Mouse (Mus musculus): ENCODE results near the gene Rae1.
A peak's percentile ranks its signal among the peaks of the same experiment; 100 is the strongest.

Gene Rae1

GRCm38 (mm10) chr2:172999630-173000284 is at the start of gene Rae1:
Rae1 (plus strand) TSS chr2:173000117.
- Histone ChIP-seq H3K36me3 (ENCODE audit: insufficient read depth, low read length) (peaks cover 34% of the 10 kb centered on the region), H3K4me3 (replicated peaks; ENCODE audit: low read length) (peak within 1 kb of the TSS; percentile 90), H3K4me1 (replicated peaks; ENCODE audit: low read depth, low read length) (peaks cover 42% of the 10 kb centered on the region), H3K9me3 (ENCODE audit: low read length) (no peaks in the 10 kb centered on the region), H3K27me3 (ENCODE audit: insufficient read depth, low read length) (no peaks in the 10 kb centered on the region)
- peak; percentile 90 for TF ChIP-seq CTCF (conservative IDR thresholded peaks at IDR 0.05; ENCODE audit: low read length)
- no peak for TF ChIP-seq NANOG (IDR thresholded peaks at IDR 0.05; ENCODE audit: borderline replicate concordance, low read length)
- no peak for TF ChIP-seq POU5F1 (IDR thresholded peaks at IDR 0.05; ENCODE audit: borderline replicate concordance, low read length)

GRCm38 (mm10) chr2:172950119-172950676 is 49.7 kb upstream of the Rae1 start:
- H3K4me1 ChIP-seq (replicated peaks; ENCODE audit: low read depth, low read length): peaks cover 8% of the 10 kb centered on the region
- peaks cover 41% of the 10 kb centered on the region for H3K27me3 ChIP-seq (ENCODE audit: insufficient read depth, low read length)
- no peak overlapping the region for H3K4me3 ChIP-seq (replicated peaks; ENCODE audit: low read length)
- no peaks in the 10 kb centered on the region for H3K36me3 ChIP-seq (ENCODE audit: insufficient read depth, low read length)
- peaks cover 6% of the 10 kb centered on the region for H3K9me3 ChIP-seq (ENCODE audit: low read length)
- TF ChIP-seq POU5F1 (IDR thresholded peaks at IDR 0.05; ENCODE audit: borderline replicate concordance, low read length): no peak
- TF ChIP-seq CTCF (conservative IDR thresholded peaks at IDR 0.05; ENCODE audit: low read length): no peak
- TF ChIP-seq NANOG (IDR thresholded peaks at IDR 0.05; ENCODE audit: borderline replicate concordance, low read length): no peak

- Histone ChIP-seq H3K36me3 (ENCODE audit: insufficient read depth, low read length) (no peaks in the 10 kb centered on the region), H3K4me1 (replicated peaks; ENCODE audit: low read depth, low read length) (peaks cover 8% of the 10 kb centered on the region), H3K4me3 (replicated peaks; ENCODE audit: low read length) (no peak overlapping the region), H3K27me3 (ENCODE audit: insufficient read depth, low read length) (peaks cover 36% of the 10 kb centered on the region), H3K9me3 (ENCODE audit: low read length) (peaks cover 8% of the 10 kb centered on the region)
- TF ChIP-seq CTCF (conservative IDR thresholded peaks at IDR 0.05; ENCODE audit: low read length) (no peak), POU5F1 (IDR thresholded peaks at IDR 0.05; ENCODE audit: borderline replicate concordance, low read length) (no peak), NANOG (IDR thresholded peaks at IDR 0.05; ENCODE audit: borderline replicate concordance, low read length) (no peak)
Observed at GRCm38 (mm10) chr2:172950722-172951121, 49.2 kb upstream of the Rae1 start.

GRCm38 (mm10) chr2:172951976-172952375 is 47.9 kb upstream of the Rae1 start:
- Histone ChIP-seq H3K9me3 (ENCODE audit: low read length) (peaks cover 21% of the 10 kb centered on the region), H3K27me3 (ENCODE audit: insufficient read depth, low read length) (peaks cover 28% of the 10 kb centered on the region), H3K36me3 (ENCODE audit: insufficient read depth, low read length) (no peaks in the 10 kb centered on the region), H3K4me1 (replicated peaks; ENCODE audit: low read depth, low read length) (peaks cover 8% of the 10 kb centered on the region), H3K4me3 (replicated peaks; ENCODE audit: low read length) (no peak overlapping the region)
- TF ChIP-seq CTCF (conservative IDR thresholded peaks at IDR 0.05; ENCODE audit: low read length): peak; percentile 47
- TF ChIP-seq NANOG (IDR thresholded peaks at IDR 0.05; ENCODE audit: borderline replicate concordance, low read length): no peak

GRCm38 (mm10) chr2:172958579-172958978 is 41.3 kb upstream of the Rae1 start:
- H3K36me3 ChIP-seq (ENCODE audit: insufficient read depth, low read length): no peaks in the 10 kb centered on the region
- H3K9me3 ChIP-seq (ENCODE audit: low read length): peaks cover 27% of the 10 kb centered on the region
- no peak for TF ChIP-seq NANOG (IDR thresholded peaks at IDR 0.05; ENCODE audit: borderline replicate concordance, low read length)
- TF ChIP-seq CTCF (conservative IDR thresholded peaks at IDR 0.05; ENCODE audit: low read length): no peak
- no peak for TF ChIP-seq POU5F1 (IDR thresholded peaks at IDR 0.05; ENCODE audit: borderline replicate concordance, low read length)
- H3K4me1 ChIP-seq (replicated peaks; ENCODE audit: low read depth, low read length): peaks cover 5% of the 10 kb centered on the region
- H3K27me3 ChIP-seq (ENCODE audit: insufficient read depth, low read length): peaks cover 31% of the 10 kb centered on the region
- no peak overlapping the region for H3K4me3 ChIP-seq (replicated peaks; ENCODE audit: low read length)

GRCm38 (mm10) chr2:172959006-172959768 is 40.7 kb upstream of the Rae1 start:
- H3K4me3 ChIP-seq (replicated peaks; ENCODE audit: low read length): no peak overlapping the region
- TF ChIP-seq CTCF (conservative IDR thresholded peaks at IDR 0.05; ENCODE audit: low read length) (peak; percentile 13; the same call in 1 of the 2 replicates), POU5F1 (IDR thresholded peaks at IDR 0.05; ENCODE audit: borderline replicate concordance, low read length) (no peak)
- peaks cover 5% of the 10 kb centered on the region for H3K4me1 ChIP-seq (replicated peaks; ENCODE audit: low read depth, low read length)
- H3K36me3 ChIP-seq (ENCODE audit: insufficient read depth, low read length): no peaks in the 10 kb centered on the region
- peaks cover 25% of the 10 kb centered on the region for H3K27me3 ChIP-seq (ENCODE audit: insufficient read depth, low read length)
- peaks cover 27% of the 10 kb centered on the region for H3K9me3 ChIP-seq (ENCODE audit: low read length)

- Histone ChIP-seq H3K4me1 (replicated peaks; ENCODE audit: low read depth, low read length) (peaks cover 5% of the 10 kb centered on the region), H3K4me3 (replicated peaks; ENCODE audit: low read length) (no peak overlapping the region), H3K36me3 (ENCODE audit: insufficient read depth, low read length) (no peaks in the 10 kb centered on the region), H3K9me3 (ENCODE audit: low read length) (peaks cover 27% of the 10 kb centered on the region), H3K27me3 (ENCODE audit: insufficient read depth, low read length) (peaks cover 25% of the 10 kb centered on the region)
- TF ChIP-seq CTCF (conservative IDR thresholded peaks at IDR 0.05; ENCODE audit: low read length) (peak; percentile 40), NANOG (IDR thresholded peaks at IDR 0.05; ENCODE audit: borderline replicate concordance, low read length) (no peak)
Observed at GRCm38 (mm10) chr2:172960350-172960749, 39.6 kb upstream of the Rae1 start.

- peaks cover 19% of the 10 kb centered on the region for H3K9me3 ChIP-seq (ENCODE audit: low read length)
- no peak for TF ChIP-seq CTCF (conservative IDR thresholded peaks at IDR 0.05; ENCODE audit: low read length)
- H3K4me3 ChIP-seq (replicated peaks; ENCODE audit: low read length): no peak overlapping the region
- peaks cover 5% of the 10 kb centered on the region for H3K4me1 ChIP-seq (replicated peaks; ENCODE audit: low read depth, low read length)
- peaks cover 25% of the 10 kb centered on the region for H3K27me3 ChIP-seq (ENCODE audit: insufficient read depth, low read length)
- H3K36me3 ChIP-seq (ENCODE audit: insufficient read depth, low read length): no peaks in the 10 kb centered on the region
Observed at GRCm38 (mm10) chr2:172961211-172961610, 38.7 kb upstream of the Rae1 start.
